Mouse (Mus musculus) frontal cortex, postnatal 14 days (tissue): ENCODE measurements at regions not wholly inside any gene's neighbourhood (a gene's known extent, or its start where the extent isn't known, plus 50 kb on each side); places are given as distances from the start of the nearest gene placed in this dataset.

Source experiments
- DNase-seq, 2 experiments: peaks; one replicate each; pipeline ENCODE4 v3.0.0; 2022; ENCODE audit warnings: low spot score in 2 of 2

- no peak for DNase-seq
Observed at GRCm38 (mm10) chr1:119308719-119309365, 113.2 kb downstream of the Inhbb start.

GRCm38 (mm10) chr1:119305315-119305976 lies 116.6 kb downstream of the Inhbb start:
- no peak for DNase-seq

DNA sequence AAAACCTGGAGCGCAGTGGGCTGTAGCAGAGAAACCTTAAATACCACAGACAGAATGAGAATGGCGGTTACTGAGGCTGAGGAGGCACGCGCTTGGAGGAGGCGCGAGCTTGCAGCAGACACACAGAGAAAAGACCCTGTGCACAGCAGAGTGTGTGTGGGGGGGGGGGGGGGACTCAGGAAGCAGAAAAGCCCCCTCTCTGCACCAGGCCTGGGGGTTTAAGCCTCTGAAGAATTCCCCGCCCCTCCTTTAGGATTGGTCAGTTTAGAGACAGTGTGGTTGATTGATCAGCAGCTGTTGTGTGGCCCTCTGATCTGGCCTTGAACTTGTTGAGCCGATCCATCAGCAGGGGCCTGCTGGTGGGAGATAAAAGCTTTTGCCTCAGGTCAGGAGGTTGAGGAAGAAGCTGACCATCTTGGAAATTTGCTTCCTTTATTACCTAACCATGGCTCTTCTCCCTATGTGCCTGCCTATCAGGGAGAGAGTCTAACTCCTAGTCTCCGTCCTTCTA lies 117.5 kb downstream of the Inhbb start:
- no peak for DNase-seq

DNA sequence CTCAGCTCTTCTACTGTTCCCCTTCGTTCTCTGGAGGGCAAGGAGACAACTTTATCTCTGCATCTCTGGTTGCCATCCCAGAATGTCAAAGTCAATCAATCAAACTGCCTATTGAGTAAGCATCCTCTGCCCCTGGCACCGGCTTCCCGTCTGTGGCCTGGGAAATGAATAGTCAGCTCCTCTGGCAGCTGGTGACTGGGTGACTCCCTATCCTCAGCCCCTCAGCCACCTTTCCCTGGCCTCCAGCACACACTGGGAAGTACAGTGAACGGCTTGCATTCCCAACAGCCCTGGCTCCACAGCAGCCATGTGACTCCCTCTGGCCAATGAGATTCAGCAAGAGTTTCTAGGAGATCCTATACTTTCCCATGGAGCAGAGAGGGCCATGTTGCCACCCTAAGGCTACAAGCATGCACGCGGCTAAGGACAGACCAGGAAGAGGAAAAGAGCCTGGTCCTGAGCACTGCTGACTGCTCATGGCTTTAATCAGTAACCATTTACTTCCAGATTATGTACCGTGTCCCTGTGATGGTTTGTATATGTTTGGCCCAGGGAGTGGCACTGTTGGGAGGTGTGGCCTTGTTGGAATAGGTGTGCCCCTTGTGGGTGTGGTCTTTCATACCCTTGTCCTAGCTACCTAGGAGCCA lies 119.6 kb downstream of the Inhbb start:
- no peak for DNase-seq

DNA sequence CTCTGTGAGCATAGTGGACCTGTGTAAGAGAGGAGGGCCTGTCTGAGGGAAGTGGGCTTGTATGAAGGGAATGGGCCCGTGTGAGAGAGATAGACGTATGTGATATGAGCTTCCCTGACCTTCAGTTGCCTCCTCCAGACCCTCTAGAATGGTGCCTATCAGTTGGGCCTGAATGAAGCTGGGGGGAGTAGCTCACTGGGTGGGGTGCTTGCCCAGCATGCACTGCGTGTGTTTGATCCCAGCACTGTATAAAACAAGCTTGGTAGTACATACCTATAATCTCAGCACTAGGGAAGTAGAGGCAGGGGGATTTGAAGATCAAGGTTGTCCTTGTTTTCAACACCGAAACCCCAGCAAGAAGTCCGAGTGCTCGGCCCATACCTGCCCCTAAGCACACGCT lies 120.1 kb downstream of the Inhbb start:
- DNase-seq, result no peak

GRCm38 (mm10) chr1:119301258-119301657 lies 120.8 kb downstream of the Inhbb start:
- no peak for DNase-seq

GRCm38 (mm10) chr1:119299842-119300752 lies 122.0 kb downstream of the Inhbb start:
- no peak for DNase-seq

GRCm38 (mm10) chr1:119298696-119299230 lies 123.3 kb downstream of the Inhbb start:
- no peak for DNase-seq

DNA sequence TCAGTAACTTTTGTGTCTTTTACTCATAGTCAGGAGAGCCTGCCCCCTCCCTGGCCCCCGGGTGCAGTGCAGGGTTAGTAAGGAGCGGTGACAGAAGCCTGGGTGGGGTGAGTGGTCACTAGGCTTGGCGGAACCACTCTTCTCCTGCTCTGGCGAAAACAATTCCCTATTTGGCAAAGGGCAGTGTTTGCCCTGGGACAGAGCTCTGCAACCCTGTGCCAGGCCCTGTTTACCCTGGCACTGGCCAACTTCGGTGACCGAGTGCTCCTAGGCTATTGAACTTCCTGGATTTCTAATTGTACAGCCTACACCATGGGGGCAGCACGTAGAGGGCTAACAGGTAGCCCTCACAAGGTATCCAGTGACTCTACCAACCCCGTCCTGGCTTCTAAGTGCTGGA lies 126.9 kb downstream of the Inhbb start:
- DNase-seq, result no peak

DNA sequence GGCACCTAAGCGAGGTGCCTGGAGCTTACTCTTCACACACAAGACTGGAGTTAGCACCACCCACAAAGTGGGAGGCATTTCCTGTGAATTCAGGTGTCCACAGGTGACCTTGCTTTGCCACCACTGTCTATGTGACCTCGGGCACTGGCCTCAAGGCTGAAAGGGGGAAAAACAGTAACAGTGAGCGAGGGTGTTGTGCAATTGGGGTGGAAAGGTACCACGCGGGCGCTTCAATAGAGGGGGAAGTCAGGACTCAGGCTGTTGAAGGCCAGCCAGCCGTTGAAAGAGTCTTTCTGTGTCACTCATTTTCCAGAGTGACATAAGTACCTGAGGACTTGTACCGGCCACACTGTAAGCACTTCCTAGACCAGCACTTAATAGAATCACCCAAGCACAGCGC lies 128.2 kb downstream of the Inhbb start:
- no peak for DNase-seq

DNA sequence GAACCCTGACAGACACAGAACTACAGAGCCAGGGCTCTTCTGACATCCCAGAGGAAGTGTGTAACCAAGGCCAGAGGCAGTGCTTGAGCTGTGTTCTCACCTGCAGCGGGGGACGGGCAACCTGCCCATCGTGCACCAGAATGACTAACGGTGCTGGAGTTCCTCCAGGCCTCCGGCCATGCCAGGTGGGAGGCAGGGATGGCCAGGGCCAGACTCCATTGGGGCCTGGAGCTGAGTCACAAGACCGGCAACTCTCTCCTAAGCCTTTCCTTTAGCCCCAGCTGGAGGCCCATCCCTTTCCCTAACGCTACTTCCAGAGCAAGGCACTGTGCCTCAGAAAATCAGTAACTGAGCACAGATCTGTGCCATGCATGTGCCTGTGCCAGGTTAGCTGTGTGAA lies 129.8 kb downstream of the Inhbb start:
- DNase-seq, result no peak

DNA sequence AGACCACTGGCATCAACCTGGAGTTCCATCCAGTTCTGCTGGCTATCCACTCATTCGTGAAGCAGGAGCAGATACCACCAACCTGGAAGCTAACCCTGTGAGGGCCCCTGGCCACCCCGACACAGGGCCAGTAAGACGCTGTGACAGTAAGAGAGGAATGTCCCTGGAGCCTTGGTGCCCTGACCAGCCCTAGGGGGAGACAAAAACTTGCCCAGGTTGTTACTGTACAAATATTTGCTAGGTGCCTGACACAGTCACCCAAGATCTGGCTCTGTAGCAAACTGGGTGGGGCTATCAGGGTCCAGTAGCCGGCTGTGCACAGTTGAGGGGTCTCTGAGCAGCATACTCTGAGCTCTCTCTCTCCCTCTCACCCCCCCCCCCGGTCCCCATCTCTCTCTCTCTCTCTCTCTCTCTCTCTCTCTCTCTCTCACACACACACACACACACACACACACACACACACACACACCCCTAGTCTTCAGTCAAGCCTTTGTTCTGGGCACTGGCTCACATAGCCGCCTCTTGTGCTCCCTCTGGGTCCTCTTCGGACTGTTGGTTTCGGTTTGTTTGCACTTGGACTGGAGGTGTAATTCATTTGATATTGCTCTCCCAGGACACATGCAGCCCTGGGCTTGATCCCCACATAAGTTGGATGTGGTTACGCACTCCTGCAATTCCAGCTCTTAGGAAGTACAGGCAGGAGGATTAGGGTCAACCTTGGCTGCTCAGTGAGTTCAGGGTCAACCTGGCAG lies 131.7 kb downstream of the Inhbb start:
- no peak for DNase-seq

DNA sequence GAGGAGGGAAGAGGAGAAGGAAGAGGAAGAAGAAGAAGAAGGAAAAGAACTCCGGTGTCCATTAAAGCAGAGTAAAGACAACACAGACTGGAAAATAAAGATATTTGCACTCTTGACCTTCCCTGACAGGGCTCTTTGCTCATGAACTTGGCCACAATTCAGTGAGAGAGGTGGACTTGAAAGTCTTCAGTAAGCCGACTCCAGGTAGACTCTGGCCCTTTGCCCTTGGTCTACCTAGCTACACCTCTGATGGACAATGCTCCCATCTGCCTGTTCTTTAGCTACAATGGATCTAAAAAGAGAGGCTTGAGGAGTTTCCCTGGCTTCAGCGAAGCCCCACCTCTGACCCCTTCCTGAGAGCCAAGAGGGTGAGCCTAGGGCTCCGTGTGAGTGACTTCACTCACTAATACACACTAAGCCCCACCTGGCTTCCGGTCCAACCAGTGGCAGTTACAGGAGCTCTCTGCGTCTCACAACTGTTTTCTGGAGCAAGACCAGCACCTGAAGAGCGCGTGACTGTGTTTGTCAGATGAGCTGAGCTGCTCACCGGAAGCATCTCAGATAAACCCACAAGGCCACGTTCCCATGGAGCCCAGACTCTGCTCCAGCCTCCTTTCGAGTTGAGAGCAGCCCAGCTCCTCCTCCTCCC lies 132.4 kb downstream of the Inhbb start:
- no peak for DNase-seq

- DNase-seq, result no peak
Observed at GRCm38 (mm10) chr1:119282416-119282815, 139.6 kb downstream of the Inhbb start.

DNA sequence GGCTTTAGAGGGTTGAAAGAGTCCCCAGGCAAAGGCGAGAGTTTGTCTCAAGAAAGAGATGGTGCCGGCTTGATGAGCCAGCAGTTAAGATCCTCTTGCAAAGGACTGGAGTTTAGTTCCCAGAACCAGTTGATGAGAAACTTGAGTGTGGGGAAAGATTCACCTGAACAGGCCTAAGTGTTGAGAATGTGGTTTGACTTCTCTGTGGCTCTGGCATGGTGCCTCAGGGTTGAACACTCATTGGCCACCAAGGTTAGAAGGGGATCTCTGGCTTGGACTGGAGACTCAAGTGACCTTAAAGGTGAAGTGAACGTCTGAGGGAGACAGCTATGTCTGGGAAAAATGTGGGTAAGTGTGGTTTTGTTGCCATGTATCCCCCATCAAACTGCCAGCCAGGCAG lies 142.8 kb downstream of the Inhbb start:
- DNase-seq, result no peak

- DNase-seq, result no peak
Observed at GRCm38 (mm10) chr1:119278528-119279201, 143.4 kb downstream of the Inhbb start.

DNA sequence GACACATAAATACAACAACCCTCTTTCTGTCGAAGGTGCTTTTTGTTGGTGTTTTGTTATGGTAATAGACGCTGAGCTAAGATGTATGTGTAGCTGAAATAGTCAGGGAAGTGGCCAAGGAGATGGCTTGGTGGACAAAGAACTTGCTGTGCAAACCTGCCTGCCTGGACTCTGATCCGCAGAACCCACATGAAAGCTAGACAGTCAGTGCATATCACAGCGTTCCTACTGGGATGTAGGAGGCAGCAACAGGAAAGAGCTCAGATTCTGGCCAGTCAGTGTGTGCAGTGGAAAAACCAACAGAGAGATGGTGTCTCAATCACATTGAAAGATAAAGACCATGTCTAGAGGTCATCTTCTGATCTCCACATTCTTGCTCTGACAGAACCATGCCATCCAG lies 144.1 kb downstream of the Inhbb start:
- no peak for DNase-seq

DNA sequence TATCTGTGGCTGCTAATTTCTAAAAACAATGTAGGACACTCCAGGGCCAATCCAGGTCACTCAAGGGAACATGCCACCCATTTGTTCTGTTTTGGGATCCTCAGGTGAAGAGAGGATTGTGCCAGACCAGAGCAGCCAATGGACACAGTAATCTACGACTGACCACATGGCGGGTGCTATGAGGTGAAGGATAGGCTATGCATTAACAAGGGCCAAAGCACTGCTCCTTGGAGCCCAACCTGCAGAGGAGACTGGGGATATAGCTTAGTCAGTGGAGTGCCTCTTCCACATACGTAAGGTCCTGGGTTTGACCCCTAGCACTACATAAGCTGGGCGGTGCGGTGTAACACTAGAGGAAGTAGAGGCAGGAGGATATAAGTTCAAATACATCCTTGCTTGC lies 156.0 kb downstream of the Inhbb start:
- no peak for DNase-seq

DNA sequence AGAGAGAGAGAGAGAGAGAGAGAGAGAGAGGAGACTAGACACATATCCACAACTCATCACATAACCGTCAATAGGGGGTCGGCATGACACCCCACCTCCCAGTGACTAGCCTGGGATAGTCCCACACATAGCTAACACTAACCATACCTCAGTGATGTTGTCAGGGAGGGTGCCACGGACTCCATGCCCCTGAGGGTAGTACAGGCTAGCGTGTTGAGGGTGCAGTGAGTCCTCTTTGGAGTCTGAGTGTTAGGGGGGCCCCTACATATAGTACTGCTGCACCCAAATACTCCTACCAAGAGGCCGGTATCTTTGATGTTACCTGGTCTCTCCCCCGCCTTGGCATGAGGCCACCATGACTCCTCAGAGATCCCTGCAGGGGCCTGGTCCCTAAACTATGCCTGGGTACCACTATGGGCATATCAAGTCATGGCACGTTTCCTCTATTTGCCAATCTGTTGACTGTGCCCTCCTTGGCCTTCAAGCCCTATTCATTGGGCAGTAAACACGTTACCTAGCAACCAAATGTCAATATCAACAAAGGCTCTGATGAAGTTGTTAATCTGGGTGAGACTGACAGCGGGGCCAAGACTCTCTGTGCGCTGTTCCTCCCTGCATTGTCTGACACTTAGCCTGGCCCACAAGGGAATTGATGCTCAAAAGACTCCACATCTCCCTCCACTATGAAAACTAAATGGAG lies 156.7 kb downstream of the Inhbb start:
- no peak for DNase-seq
